Mouse (Mus musculus) liver, embryonic 16.5 days (tissue): ENCODE data around the gene Lrfn3. TPM values are rescaled to one million over a fixed set of nuclear protein-coding genes. Genes with fewer than 3 reads are reported as not detected.

Experiments
- ATAC-seq: fragments of 200-750 bp; cut with Nextera tagmentation; 2 replicates; pipeline ENCODE4 v1.8.0; 2017; ENCODE audit warnings: low read depth, mild to moderate bottlenecking, moderate number of reproducible peaks, moderate library complexity
- H3K27ac ChIP-seq: fragments of 300-500 bp; sonication (generic); 2 replicates; pipeline ENCODE4 v1.5.1; 2014; ENCODE audit warnings: mild to moderate bottlenecking, low read length
- H3K27me3 ChIP-seq: fragments of 300-500 bp; sonication (generic); 2 replicates; pipeline ENCODE4 v1.6.1; 2014; ENCODE audit warnings: low read depth, low read length, mixed read lengths; ENCODE audit not compliant: control insufficient read depth, insufficient read depth
- H3K36me3 ChIP-seq: fragments of 300-500 bp; sonication (generic); 2 replicates; pipeline ENCODE4 v1.6.1; 2014; ENCODE audit warnings: mild to moderate bottlenecking; ENCODE audit not compliant: control insufficient read depth, insufficient read depth
- H3K4me1 ChIP-seq: fragments of 300-500 bp; sonication (generic); 2 replicates; pipeline ENCODE4 v1.6.1; 2014; ENCODE audit warnings: low read depth, low read length, mixed read lengths; ENCODE audit not compliant: control insufficient read depth
- H3K4me2 ChIP-seq: fragments of 300-500 bp; sonication (generic); 2 replicates; pipeline ENCODE4 v1.6.1; 2014; ENCODE audit warnings: low read depth, low read length, mixed read lengths
- H3K4me3 ChIP-seq: fragments of 300-500 bp; sonication (generic); 2 replicates; pipeline ENCODE4 v1.5.1; 2014; ENCODE audit warnings: low read depth, mild to moderate bottlenecking, low read length
- H3K9ac ChIP-seq: fragments of 300-500 bp; sonication (generic); 2 replicates; pipeline ENCODE4 v1.6.1; 2014; ENCODE audit warnings: low read depth, low read length
- H3K9me3 ChIP-seq: fragments of 300-500 bp; sonication (generic); replicated peaks from 2 replicates; pipeline ENCODE4 v1.6.1; 2016; ENCODE audit warnings: low read length; ENCODE audit not compliant: control insufficient read depth
- WGBS: fragments of 180-500 bp; shearing (Covaris S2); extraction: QIAGEN DNeasy Blood & Tissue Kit; methylation state at CpG from one replicate; pipeline ENCODE4 v1.1.7; 2014; ENCODE audit not compliant: insufficient replicate concordance; 5-methylcytosine and 5-hydroxymethylcytosine counted together
- polyA plus RNA-seq: library from polyadenylated mRNA; unstranded; fragments of >200 nt; fragmentation: Nextera tagmentation; extraction: Ambion mirVana; gene quantifications from 2 replicates; pipeline ENCODE4 v1.2.1, GENCODE M21; 2015

The Lrfn3 gene
- polyA plus RNA-seq, 1 experiment from 2014 or later, result 2.1 TPM

DNA sequence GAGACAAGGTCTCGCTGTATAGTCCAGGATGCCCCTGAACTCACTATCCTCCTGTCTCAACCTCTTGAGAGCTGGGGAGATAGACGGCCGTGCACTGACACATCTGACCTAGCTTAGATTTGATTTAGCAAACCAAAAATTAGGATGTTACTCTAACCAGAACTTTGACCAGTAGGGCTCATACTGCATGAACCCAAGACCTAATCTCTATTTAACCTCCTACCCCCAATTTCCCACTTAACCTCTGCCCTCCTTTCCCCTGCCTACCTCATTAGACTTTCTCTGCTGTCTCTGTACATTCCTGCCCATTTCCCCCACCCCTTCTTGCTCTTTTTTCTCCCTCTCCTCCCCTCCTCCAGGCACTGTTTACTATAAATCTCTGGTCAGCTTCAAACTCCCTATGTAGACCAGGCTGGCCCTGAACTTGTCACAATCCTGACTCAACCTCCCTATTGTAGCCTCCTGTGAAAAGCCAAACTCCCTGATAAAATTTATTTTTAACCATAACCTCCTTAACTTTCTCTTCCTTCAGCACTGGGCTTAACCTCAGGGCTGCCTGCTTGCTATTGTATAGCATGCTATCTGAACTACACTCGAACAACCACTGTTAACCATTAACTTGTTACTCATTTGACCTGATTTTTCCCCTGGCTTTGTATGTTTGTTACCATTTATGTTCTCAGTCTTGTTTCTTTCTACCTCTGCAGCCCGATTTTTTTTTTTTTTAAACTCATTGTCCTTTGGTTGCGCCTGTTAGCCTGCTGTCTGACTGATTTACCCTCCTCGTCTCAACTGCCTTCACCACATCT lies 4.0 kb downstream of the Lrfn3 start:
- peak; percentile 60 for ATAC-seq
- no peaks in the 10 kb centered on the region for H3K9me3 ChIP-seq
- WGBS, result 57% methylated on average over 7 of the region's 7 CpGs

DNA sequence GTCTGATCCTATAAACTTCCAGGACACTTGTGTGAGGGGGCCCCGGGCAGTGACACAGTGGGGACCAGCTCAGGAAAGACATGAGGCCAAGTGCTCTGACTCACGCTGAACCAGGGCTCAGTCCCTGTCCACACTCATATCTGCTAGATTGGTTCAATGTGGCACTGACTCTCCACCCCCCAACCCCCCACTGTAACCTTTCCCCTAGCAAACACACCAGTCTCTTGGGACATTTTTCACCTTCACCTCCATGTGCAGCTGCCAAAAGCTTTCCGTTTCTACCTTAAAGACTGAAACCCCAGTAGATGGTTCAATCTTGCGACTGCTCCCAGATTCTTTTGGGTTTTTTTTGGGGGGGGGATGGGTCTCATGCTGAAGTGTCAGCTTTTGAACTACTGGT lies 8.5 kb downstream of the Lrfn3 start:
- 55% methylated on average over 4 of the region's 4 CpGs for WGBS
- no peaks in the 10 kb centered on the region for H3K9me3 ChIP-seq
- no peak overlapping the region for H3K4me3 ChIP-seq
- H3K27me3 ChIP-seq, result no peaks in the 10 kb centered on the region
- peaks cover 2% of the 10 kb centered on the region; the same call in 1 of the 2 replicates for H3K4me1 ChIP-seq
- H3K9ac ChIP-seq, result no peak overlapping the region
- peak overlapping the region; percentile 13 for H3K27ac ChIP-seq
- peak; percentile 57 for ATAC-seq
- H3K36me3 ChIP-seq, result no peaks in the 10 kb centered on the region
- no peak overlapping the region for H3K4me2 ChIP-seq

More for the DNA sequence above, 4.0 kb downstream of the Lrfn3 start:
- Histone ChIP-seq H3K36me3 (no peaks in the 10 kb centered on the region), H3K4me1 (peaks cover 2% of the 10 kb centered on the region; the same call in 1 of the 2 replicates), H3K4me3 (0 out of 2 replicates have a peak overlapping the region, but pooled peaks have one; percentile 31), H3K27me3 (peaks cover 8% of the 10 kb centered on the region; the same call in 1 of the 2 replicates), H3K4me2 (peak overlapping the region; percentile 43), H3K27ac (peak overlapping the region; percentile 84), H3K9ac (no peak overlapping the region)

DNA sequence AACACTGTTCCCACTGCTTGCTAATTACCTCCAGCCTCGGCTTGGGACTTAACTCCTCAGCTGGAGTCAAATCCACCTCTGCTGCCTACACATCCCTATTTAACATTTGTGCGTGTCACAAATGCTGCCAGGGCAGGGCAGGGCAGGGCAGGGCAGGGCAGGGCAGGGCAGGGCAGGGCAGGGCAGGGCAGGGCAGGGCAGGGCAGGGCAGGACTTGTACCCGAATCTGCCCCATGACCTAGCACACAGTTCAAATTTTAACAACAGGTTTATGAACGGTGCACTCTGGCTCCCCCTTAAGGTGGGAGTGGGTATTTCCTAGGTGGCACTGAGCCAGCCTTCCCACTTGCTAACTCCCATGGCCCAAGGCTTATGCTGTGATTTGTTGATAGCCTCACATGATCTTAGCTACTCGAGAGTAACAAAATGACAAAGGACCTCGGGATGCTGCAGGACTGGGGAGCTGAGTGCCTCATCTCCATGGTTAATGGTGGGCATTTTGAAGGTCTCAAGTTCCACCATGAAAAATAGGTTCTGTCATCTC lies 9.2 kb downstream of the Lrfn3 start:
- ATAC-seq, result peak; percentile 49
- no peaks in the 10 kb centered on the region for H3K9me3 ChIP-seq
- WGBS, result 11% methylated on average over 6 of the region's 6 CpGs
- no peak overlapping the region for H3K4me3 ChIP-seq
- peak overlapping the region; percentile 13; the same call in 1 of the 2 replicates for H3K27ac ChIP-seq
- H3K36me3 ChIP-seq, result no peaks in the 10 kb centered on the region
- H3K27me3 ChIP-seq, result peaks cover 4% of the 10 kb centered on the region; the same call in 1 of the 2 replicates
- no peak overlapping the region for H3K4me2 ChIP-seq
- peaks cover 2% of the 10 kb centered on the region; the same call in 1 of the 2 replicates for H3K4me1 ChIP-seq
- no peak overlapping the region for H3K9ac ChIP-seq

DNA sequence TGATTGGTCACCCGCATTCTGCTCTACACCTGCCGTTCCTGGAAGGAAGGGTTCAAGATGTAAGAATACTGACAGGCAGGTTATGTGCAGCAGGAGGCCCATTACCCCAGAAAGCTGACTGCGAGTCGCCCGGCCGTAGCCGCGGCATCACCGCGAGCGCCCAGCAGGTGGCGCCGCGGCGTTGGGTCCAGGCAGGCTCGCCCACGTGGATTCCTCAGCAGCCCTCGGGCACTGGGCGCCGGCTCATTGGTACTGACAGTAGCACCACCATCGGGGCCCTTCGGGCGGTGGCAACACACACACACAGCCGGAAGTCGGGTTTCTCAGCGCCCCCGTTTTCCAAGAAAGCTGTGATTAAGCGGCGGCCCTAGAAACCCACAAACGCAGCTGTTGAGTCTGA lies 14.7 kb downstream of the Lrfn3 start:
- Histone ChIP-seq H3K4me2 (no peak overlapping the region), H3K9me3 (no peaks in the 10 kb centered on the region), H3K4me3 (no peak overlapping the region), H3K27me3 (peaks cover 18% of the 10 kb centered on the region), H3K36me3 (no peaks in the 10 kb centered on the region), H3K9ac (no peak overlapping the region), H3K27ac (no peak overlapping the region), H3K4me1 (no peaks in the 10 kb centered on the region)
- WGBS, result 1% methylated on average over 30 of the region's 30 CpGs
- no peak for ATAC-seq

DNA sequence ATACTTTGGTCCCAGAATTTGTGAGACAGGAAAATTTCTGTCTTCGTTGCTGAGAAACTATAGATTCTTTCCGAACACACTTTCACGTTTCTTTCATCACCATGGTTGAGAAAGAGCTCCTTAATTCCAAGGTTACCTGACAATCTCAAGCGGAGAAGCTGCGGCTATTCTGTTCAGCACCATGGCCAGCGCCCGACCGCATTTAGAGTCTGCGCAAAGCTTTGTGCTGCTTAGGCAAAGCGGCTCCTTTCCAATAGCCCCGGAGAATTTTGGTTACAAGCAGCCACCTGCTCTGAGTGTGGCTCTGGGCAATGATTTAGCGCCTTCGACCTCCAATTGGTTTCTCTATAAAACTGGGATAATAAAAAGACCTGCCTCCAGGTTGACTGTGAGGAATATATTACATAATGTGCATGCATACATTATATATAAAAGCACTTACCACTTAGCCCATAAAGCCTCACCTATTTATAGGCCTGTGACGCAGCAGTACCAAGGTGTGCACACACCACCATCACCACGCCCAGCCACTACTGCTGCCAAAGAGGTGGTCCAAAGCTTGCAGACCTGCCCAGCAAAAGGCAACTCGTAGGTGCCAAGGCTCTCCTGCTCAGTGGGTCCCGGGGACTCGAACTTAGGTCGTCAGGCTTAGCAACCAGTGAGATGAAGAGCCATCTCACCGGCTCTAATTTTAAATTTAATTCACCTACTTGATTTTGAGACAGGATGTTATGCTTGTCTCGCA lies 15.8 kb downstream of the Lrfn3 start:
- WGBS, result 18% methylated on average over 21 of the region's 21 CpGs
- H3K4me1 ChIP-seq, result no peaks in the 10 kb centered on the region
- no peak for ATAC-seq
- no peak overlapping the region for H3K9ac ChIP-seq
- H3K4me2 ChIP-seq, result no peak overlapping the region
- H3K27ac ChIP-seq, result no peak overlapping the region
- no peaks in the 10 kb centered on the region for H3K9me3 ChIP-seq
- no peaks in the 10 kb centered on the region for H3K36me3 ChIP-seq
- H3K27me3 ChIP-seq, result peaks cover 18% of the 10 kb centered on the region
- H3K4me3 ChIP-seq, result no peak overlapping the region

DNA sequence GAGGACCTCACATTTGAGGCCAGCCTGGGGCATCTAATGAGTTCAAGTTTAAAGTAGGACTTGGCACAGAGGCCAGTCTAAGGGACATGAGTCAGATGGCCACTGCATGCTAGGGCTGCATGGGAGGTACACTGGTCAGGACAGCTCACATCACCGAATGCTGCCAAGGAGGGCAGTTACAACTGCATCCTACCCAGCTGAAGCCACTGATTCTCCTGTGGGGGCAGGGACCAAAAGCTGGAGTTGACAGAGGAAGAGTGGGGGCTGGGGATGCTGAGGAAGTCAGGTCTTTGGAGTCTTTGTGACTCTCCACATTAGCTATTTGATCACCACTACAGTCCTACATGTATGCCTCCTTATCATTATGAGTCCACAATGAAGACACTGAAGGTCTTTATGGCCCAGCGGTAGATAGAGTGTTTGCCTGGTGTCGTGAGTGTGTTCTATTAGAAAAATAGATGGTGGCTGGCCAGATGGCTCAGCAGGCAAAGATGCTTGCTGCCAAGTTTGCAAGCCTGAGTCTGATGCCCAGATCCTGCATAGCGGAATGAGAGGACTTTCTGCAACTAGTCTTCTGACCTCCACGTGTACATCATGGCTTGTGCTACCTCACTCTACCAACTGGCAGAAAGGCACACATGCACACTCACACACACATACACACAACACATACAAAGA lies 23.0 kb downstream of the Lrfn3 start:
- Histone ChIP-seq H3K27me3 (peaks cover 11% of the 10 kb centered on the region), H3K4me1 (no peaks in the 10 kb centered on the region), H3K36me3 (no peaks in the 10 kb centered on the region), H3K9me3 (no peaks in the 10 kb centered on the region), H3K27ac (no peak overlapping the region), H3K4me3 (no peak overlapping the region), H3K4me2 (no peak overlapping the region), H3K9ac (no peak overlapping the region)
- WGBS, result 58% methylated on average over 5 of the region's 5 CpGs
- ATAC-seq, result no peak

DNA sequence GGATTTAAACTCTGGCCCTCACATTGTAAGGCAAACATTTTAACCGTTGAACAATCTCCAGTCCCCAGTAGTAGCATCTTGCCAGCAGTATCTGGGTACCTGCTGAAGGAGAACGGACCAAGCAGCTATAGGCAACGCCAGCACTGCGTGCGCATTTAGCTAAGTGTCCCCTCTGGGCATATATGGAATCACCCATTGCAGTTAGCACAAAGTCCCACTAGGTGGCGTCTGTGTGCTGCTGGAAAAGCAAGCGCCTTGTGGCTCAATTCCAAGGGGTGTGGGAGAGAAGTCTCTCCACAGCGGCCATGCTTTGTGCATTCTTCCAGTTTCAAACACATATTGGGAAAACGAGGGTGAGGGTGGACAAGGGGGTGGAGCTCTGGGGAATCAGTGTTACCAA lies 26.2 kb downstream of the Lrfn3 start:
- Histone ChIP-seq H3K4me2 (no peak overlapping the region), H3K27ac (no peak overlapping the region), H3K4me1 (peaks cover 3% of the 10 kb centered on the region), H3K27me3 (peaks cover 13% of the 10 kb centered on the region), H3K9ac (no peak overlapping the region), H3K9me3 (no peaks in the 10 kb centered on the region), H3K4me3 (no peak overlapping the region), H3K36me3 (no peaks in the 10 kb centered on the region)
- 0 out of 2 replicates have a peak, but pooled peaks have one; percentile 21 for ATAC-seq
- WGBS, result 2% methylated on average over 9 of the region's 9 CpGs

DNA sequence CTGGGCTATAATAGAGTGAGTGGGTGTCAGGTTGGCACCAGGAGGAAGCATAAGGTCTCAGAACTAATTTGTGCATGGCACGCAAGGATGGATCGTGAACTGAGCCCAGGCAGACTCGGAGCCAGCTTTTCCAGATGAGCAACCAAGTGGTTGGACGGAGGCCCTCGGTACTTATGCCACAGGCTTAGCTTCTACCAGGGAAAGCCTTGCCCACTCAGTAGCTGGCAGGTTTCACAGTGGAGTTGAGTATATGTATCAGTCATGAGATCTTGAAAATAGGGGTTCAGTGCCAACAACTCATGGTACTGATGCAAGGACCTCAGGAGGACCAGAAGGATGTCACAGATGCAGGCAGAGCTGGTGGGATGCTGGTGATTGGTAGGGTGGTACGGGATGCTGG lies 26.9 kb downstream of the Lrfn3 start:
- no peak overlapping the region for H3K9ac ChIP-seq
- H3K4me1 ChIP-seq, result peaks cover 3% of the 10 kb centered on the region
- no peaks in the 10 kb centered on the region for H3K36me3 ChIP-seq
- no peak overlapping the region for H3K27ac ChIP-seq
- H3K4me3 ChIP-seq, result no peak overlapping the region
- 68% methylated on average over 6 of the region's 6 CpGs for WGBS
- H3K27me3 ChIP-seq, result peaks cover 13% of the 10 kb centered on the region
- no peaks in the 10 kb centered on the region for H3K9me3 ChIP-seq
- no peak for ATAC-seq
- no peak overlapping the region for H3K4me2 ChIP-seq
